Mouse (Mus musculus) CD4-positive, CD25-positive, alpha-beta regulatory T cell, adult 4 months (primary cell): ENCODE data around the gene Mrpl22. TPM values are rescaled to one million over a fixed set of nuclear protein-coding genes. Genes with fewer than 3 reads are reported as not detected.
"Not testable (repeated sequence)": the region's sequence is repeated elsewhere in the genome, so short reads cannot be mapped to it uniquely, and the experiment has no call there.

Experiments
- ATAC-seq: one replicate; pipeline ENCODE4 v1.8.0; 2017
- polyA plus RNA-seq, 2 experiments: library from polyadenylated mRNA; unstranded; fragments of 100-300 nt; shearing (Covaris generic); gene quantifications; one replicate each; pipeline ENCODE4 v1.2.1; 2017

The Mrpl22 gene
- polyA plus RNA-seq, 2 experiments from 2014 or later: 66.8 to 74.2 TPM

GRCm38 (mm10) chr11:58228021-58228420 lies 56.6 kb downstream of the Mrpl22 start:
- not testable (repeated sequence) for ATAC-seq

Other genes starting within 250 kb of the Mrpl22 start
- gene Larp1, start 162.6 kb upstream of the Mrpl22 start, polyA plus RNA-seq: 10 to 100 TPM; 27.0 to 36.1 TPM
- gene Gm12248, start 78.5 kb upstream of the Mrpl22 start, polyA plus RNA-seq: under 1 TPM; 0.38 to 0.71 TPM
- 10 to 100 TPM; 89.2 to 97.8 TPM for gene Cnot8, start 67.5 kb upstream of the Mrpl22 start, polyA plus RNA-seq
- gene Gemin5, start 3.1 kb upstream of the Mrpl22 start, polyA plus RNA-seq: 1 to 10 TPM; 6.5 to 7.8 TPM
- 100 to 1,000 TPM; 433 to 495 TPM for gene Igtp, start 27.9 kb downstream of the Mrpl22 start, polyA plus RNA-seq
- gene Irgm2, start 28.0 kb downstream of the Mrpl22 start, polyA plus RNA-seq: 10 to 100 TPM; 51.0 to 68.1 TPM
- not detected for gene 4930438A08Rik, start 103.1 kb downstream of the Mrpl22 start, polyA plus RNA-seq
- gene Zfp692, start 135.4 kb downstream of the Mrpl22 start, polyA plus RNA-seq: 10 to 100 TPM; 10.7 TPM
- gene Zfp672, start 158.7 kb downstream of the Mrpl22 start, polyA plus RNA-seq: 10 to 100 TPM; 37.0 to 46.8 TPM
- gene Sh3bp5l, start 159.1 kb downstream of the Mrpl22 start, polyA plus RNA-seq: 1 to 10 TPM; 5.3 to 6.3 TPM
- gene Lypd8, start 207.4 kb downstream of the Mrpl22 start, polyA plus RNA-seq: not detected
- not detected for gene 1810065E05Rik, start 249.4 kb downstream of the Mrpl22 start, polyA plus RNA-seq